Mouse (Mus musculus): Measurements from ENCODE around the gene Kdm1a.

GRCm38 (mm10) chr4:136512905-136513304, 89.6 kb downstream of the Kdm1a start:
- TF ChIP-seq GATA1 (IDR thresholded peaks at IDR 0.05; ENCODE audit: low read length) (no peak), TAL1 (IDR thresholded peaks at IDR 0.05; ENCODE audit: low read length) (no peak)
